Mouse (Mus musculus): Measurements from ENCODE around the gene Trpc7. TPM values are rescaled to one million over a fixed set of nuclear protein-coding genes. Genes with fewer than 3 reads are reported as not detected.

Trpc7 gene
- polyA plus RNA-seq, 1 experiment from 2014 or later: 0.21 TPM

DNA sequence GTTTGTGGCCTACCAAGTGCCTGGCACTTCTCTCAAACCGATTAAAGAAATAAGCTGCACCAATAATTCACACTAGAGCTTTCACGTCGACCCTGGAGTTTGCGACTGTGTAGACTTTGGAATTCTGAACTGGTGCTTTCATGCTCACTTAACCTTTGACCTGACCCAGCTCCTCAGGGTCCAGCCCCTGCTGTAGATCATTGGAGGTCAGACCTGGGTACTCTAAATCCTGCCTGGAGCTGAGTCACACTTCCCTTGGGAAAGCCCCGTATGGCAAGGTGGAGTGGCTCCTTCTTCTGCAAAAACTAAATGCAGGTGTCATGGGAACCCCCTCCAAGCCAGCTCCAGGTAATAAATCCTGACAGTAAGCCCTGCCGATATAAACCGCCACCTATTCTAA, 5.9 kb downstream of the Trpc7 start:
- Histone ChIP-seq H3K9ac (ENCODE audit: low read depth, low read length) (no peak overlapping the region), H3K9me3 (ENCODE audit: control insufficient read depth, low read length) (no peaks in the 10 kb centered on the region), H3K4me2 (ENCODE audit: low read depth, low read length) (no peak overlapping the region), H3K4me3 (ENCODE audit: low read length) (no peak overlapping the region), H3K36me3 (ENCODE audit: control insufficient read depth, insufficient read depth, low read length) (no peaks in the 10 kb centered on the region), H3K27ac (ENCODE audit: low read length) (no peak overlapping the region), H3K4me1 (ENCODE audit: control insufficient read depth, insufficient read depth, low read length) (no peaks in the 10 kb centered on the region), H3K27me3 (replicated peaks; ENCODE audit: control insufficient read depth, insufficient read depth, low read length) (no peaks in the 10 kb centered on the region)
- 42% methylated on average over 7 of the region's 7 CpGs for WGBS
- no peak for ATAC-seq

DNA sequence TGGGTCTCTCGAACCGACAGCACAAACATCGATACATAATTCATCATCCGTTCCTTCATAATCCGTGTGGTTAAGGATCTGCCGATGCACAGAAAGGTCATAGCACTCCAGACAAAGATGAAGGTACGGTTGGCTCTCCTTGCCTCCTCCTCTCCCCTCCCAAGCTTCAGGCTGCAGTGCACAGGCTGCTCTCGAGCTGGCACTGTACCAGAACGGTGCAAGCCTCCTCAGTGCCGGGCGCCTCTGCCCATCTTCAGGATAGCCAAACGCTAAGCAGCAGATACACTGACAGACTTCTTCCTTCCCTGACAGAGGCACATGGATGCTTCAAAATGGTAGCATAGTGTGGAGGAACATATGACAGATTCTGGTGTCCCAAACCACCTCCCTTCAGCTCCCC, 12.9 kb downstream of the Trpc7 start:
- no peaks in the 10 kb centered on the region for H3K27me3 ChIP-seq (replicated peaks; ENCODE audit: control insufficient read depth, insufficient read depth, low read length)
- H3K9ac ChIP-seq (ENCODE audit: low read depth, low read length): no peak overlapping the region
- no peak overlapping the region for H3K4me3 ChIP-seq (ENCODE audit: low read length)
- H3K27ac ChIP-seq (ENCODE audit: low read length): no peak overlapping the region
- no peaks in the 10 kb centered on the region for H3K9me3 ChIP-seq (ENCODE audit: control insufficient read depth, low read length)
- H3K4me2 ChIP-seq (ENCODE audit: low read depth, low read length): no peak overlapping the region
- no peak for ATAC-seq
- H3K4me1 ChIP-seq (ENCODE audit: control insufficient read depth, insufficient read depth, low read length): no peaks in the 10 kb centered on the region
- no peaks in the 10 kb centered on the region for H3K36me3 ChIP-seq (ENCODE audit: control insufficient read depth, insufficient read depth, low read length)
- 82% methylated on average over 12 of the region's 12 CpGs for WGBS

DNA sequence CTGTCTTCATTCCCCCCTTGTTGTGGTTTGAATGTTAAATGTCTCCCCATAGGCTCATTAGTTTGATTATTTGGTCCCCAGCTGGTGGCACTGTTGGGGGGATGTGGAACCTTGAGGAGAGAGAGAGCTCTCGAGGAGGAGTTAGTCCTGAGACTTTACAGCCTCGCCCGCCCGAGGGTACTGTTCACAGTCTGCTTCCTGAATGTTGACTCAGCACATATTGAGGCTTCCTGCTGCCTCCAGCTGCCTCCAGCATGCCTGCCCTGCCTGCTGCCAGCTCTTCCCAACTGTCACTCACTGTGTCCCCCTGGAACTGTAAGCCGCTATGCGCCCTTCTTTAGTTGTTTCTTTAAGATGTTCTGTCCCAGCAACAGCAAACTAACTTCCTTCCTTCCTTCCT, 31.2 kb downstream of the Trpc7 start:
- Histone ChIP-seq H3K9me3 (ENCODE audit: control insufficient read depth, low read length) (no peaks in the 10 kb centered on the region), H3K27me3 (replicated peaks; ENCODE audit: control insufficient read depth, insufficient read depth, low read length) (no peaks in the 10 kb centered on the region), H3K9ac (ENCODE audit: low read depth, low read length) (no peak overlapping the region), H3K36me3 (ENCODE audit: control insufficient read depth, insufficient read depth, low read length) (no peaks in the 10 kb centered on the region), H3K4me3 (ENCODE audit: low read length) (no peak overlapping the region), H3K4me2 (ENCODE audit: low read depth, low read length) (no peak overlapping the region), H3K4me1 (ENCODE audit: control insufficient read depth, insufficient read depth, low read length) (no peaks in the 10 kb centered on the region), H3K27ac (ENCODE audit: low read length) (no peak overlapping the region)
- 75% methylated on average over 6 of the region's 6 CpGs for WGBS
- no peak for ATAC-seq

DNA sequence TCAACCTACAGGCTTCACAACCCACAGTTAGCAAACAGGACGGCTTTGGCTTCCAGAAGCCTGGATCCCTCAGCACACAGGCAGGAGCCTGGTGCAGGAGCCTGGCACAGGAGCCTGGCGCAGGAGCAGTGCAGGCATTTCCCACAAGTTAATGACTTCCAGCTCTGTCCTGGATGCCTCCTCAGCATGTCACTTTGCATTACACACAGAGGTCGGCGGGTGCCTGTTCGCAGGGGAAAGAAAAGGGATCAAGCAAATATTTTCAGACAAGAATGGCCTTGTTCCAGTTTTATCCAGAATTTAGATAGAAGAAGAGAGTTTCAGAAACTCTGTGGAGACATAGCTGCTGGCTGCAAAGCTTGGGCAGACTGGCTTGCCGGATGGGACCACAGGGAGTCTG, 33.8 kb downstream of the Trpc7 start:
- H3K27ac ChIP-seq (ENCODE audit: low read length): no peak overlapping the region
- no peaks in the 10 kb centered on the region for H3K27me3 ChIP-seq (replicated peaks; ENCODE audit: control insufficient read depth, insufficient read depth, low read length)
- no peaks in the 10 kb centered on the region for H3K9me3 ChIP-seq (ENCODE audit: control insufficient read depth, low read length)
- no peak overlapping the region for H3K4me3 ChIP-seq (ENCODE audit: low read length)
- H3K9ac ChIP-seq (ENCODE audit: low read depth, low read length): no peak overlapping the region
- no peak for ATAC-seq
- 68% methylated on average over 6 of the region's 6 CpGs for WGBS
- no peaks in the 10 kb centered on the region for H3K4me1 ChIP-seq (ENCODE audit: control insufficient read depth, insufficient read depth, low read length)
- no peak overlapping the region for H3K4me2 ChIP-seq (ENCODE audit: low read depth, low read length)
- no peaks in the 10 kb centered on the region for H3K36me3 ChIP-seq (ENCODE audit: control insufficient read depth, insufficient read depth, low read length)

GRCm38 (mm10) chr13:56854506-56854905, 41.3 kb downstream of the Trpc7 start:
- no peak for ATAC-seq
- Histone ChIP-seq H3K27ac (ENCODE audit: low read length) (no peak overlapping the region), H3K9ac (ENCODE audit: low read depth, low read length) (no peak overlapping the region), H3K27me3 (replicated peaks; ENCODE audit: control insufficient read depth, insufficient read depth, low read length) (no peaks in the 10 kb centered on the region), H3K4me3 (ENCODE audit: low read length) (no peak overlapping the region), H3K36me3 (ENCODE audit: control insufficient read depth, insufficient read depth, low read length) (no peaks in the 10 kb centered on the region), H3K9me3 (ENCODE audit: control insufficient read depth, low read length) (no peaks in the 10 kb centered on the region), H3K4me1 (ENCODE audit: control insufficient read depth, insufficient read depth, low read length) (no peaks in the 10 kb centered on the region), H3K4me2 (ENCODE audit: low read depth, low read length) (no peak overlapping the region)
- WGBS: 63% methylated on average over 8 of the region's 8 CpGs

DNA sequence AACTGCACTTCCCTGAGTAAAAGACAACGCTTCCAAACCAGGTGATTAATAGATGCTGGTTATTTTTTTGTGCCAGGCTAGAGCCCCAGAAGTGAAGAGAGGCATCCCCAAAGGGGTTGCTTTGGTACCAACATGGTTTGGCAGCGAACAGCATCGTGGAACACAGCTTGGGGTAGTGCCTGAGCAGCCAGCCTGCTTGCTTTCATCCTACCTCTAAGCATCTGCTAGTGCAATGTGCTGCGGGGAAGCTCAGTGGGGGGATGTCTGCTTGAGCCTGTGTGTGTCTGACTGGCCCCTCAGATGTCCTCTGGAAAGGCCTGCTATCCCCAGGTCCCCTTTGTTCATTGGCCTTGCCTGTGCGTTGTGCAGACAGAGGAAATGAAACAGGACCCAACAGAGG, 42.4 kb downstream of the Trpc7 start:
- no peak overlapping the region for H3K4me3 ChIP-seq (ENCODE audit: low read length)
- H3K4me2 ChIP-seq (ENCODE audit: low read depth, low read length): no peak overlapping the region
- H3K9me3 ChIP-seq (ENCODE audit: control insufficient read depth, low read length): no peaks in the 10 kb centered on the region
- no peaks in the 10 kb centered on the region for H3K36me3 ChIP-seq (ENCODE audit: control insufficient read depth, insufficient read depth, low read length)
- H3K27me3 ChIP-seq (replicated peaks; ENCODE audit: control insufficient read depth, insufficient read depth, low read length): no peaks in the 10 kb centered on the region
- no peak overlapping the region for H3K27ac ChIP-seq (ENCODE audit: low read length)
- H3K4me1 ChIP-seq (ENCODE audit: control insufficient read depth, insufficient read depth, low read length): no peaks in the 10 kb centered on the region
- no peak for ATAC-seq
- WGBS: 67% methylated on average over 5 of the region's 5 CpGs
- no peak overlapping the region for H3K9ac ChIP-seq (ENCODE audit: low read depth, low read length)

DNA sequence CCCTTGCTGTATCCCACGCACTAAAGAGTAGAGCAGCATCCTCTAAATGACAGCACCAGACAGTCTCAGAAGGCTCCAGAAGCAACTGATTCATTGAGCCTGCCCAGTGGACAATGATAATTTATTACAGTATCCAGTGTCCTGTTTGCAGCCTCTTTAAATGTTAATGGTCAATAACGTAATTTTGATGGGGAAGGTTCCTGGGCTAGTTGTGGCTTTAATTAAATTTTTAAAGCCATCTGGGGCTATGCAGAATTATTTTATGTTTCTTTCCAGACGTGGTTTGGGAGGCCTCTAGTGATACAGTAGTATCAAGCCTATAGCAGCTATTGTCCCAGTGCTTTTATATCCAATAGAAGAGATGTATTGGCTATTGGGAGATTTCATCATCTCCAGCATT, 49.9 kb downstream of the Trpc7 start:
- no peak for ATAC-seq
- H3K4me3 ChIP-seq (ENCODE audit: low read length): no peak overlapping the region
- no peak overlapping the region for H3K27ac ChIP-seq (ENCODE audit: low read length)
- H3K9me3 ChIP-seq (ENCODE audit: control insufficient read depth, low read length): no peaks in the 10 kb centered on the region
- 78% methylated on average over 3 of the region's 3 CpGs for WGBS
- no peaks in the 10 kb centered on the region for H3K36me3 ChIP-seq (ENCODE audit: control insufficient read depth, insufficient read depth, low read length)
- no peak overlapping the region for H3K4me2 ChIP-seq (ENCODE audit: low read depth, low read length)
- H3K9ac ChIP-seq (ENCODE audit: low read depth, low read length): no peak overlapping the region
- no peaks in the 10 kb centered on the region for H3K4me1 ChIP-seq (ENCODE audit: control insufficient read depth, insufficient read depth, low read length)
- no peaks in the 10 kb centered on the region for H3K27me3 ChIP-seq (replicated peaks; ENCODE audit: control insufficient read depth, insufficient read depth, low read length)

DNA sequence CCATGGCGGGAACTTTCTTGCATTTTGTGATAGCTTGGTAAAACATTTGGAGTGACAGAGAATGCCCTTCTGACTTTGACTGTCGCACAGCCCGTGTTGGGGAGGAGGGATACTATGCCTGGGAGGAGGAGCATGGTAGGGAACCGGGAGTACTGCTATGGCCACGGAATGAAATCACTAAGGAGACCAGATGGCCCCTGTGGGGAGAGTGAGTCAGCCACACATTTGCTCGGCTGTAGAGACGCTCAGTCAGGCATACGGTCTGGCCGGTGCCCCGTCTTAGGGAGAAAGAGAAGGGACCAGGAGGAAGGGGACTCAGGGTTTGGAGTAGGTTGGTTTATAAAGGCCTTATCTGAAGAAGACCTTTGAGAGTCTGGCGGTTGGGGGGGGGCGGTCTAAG, 80.3 kb downstream of the Trpc7 start:
- no peak for ATAC-seq
- no peaks in the 10 kb centered on the region for H3K27me3 ChIP-seq (replicated peaks; ENCODE audit: control insufficient read depth, insufficient read depth, low read length)
- H3K36me3 ChIP-seq (ENCODE audit: control insufficient read depth, insufficient read depth, low read length): no peaks in the 10 kb centered on the region
- no peaks in the 10 kb centered on the region for H3K4me1 ChIP-seq (ENCODE audit: control insufficient read depth, insufficient read depth, low read length)
- no peak overlapping the region for H3K9ac ChIP-seq (ENCODE audit: low read depth, low read length)
- no peak overlapping the region for H3K4me3 ChIP-seq (ENCODE audit: low read length)
- WGBS: 86% methylated on average over 12 of the region's 12 CpGs
- no peaks in the 10 kb centered on the region for H3K9me3 ChIP-seq (ENCODE audit: control insufficient read depth, low read length)
- H3K27ac ChIP-seq (ENCODE audit: low read length): no peak overlapping the region
- H3K4me2 ChIP-seq (ENCODE audit: low read depth, low read length): no peak overlapping the region

- Histone ChIP-seq H3K27me3 (replicated peaks; ENCODE audit: control insufficient read depth, insufficient read depth, low read length) (no peaks in the 10 kb centered on the region), H3K9ac (ENCODE audit: low read depth, low read length) (peak overlapping the region; percentile 54), H3K4me1 (ENCODE audit: control insufficient read depth, insufficient read depth, low read length) (no peaks in the 10 kb centered on the region), H3K4me2 (ENCODE audit: low read depth, low read length) (peak overlapping the region; percentile 68), H3K36me3 (ENCODE audit: control insufficient read depth, insufficient read depth, low read length) (no peaks in the 10 kb centered on the region), H3K9me3 (ENCODE audit: control insufficient read depth, low read length) (no peaks in the 10 kb centered on the region), H3K4me3 (ENCODE audit: low read length) (peak overlapping the region; percentile 39), H3K27ac (ENCODE audit: low read length) (no peak overlapping the region)
- 12% methylated on average over 27 of the region's 27 CpGs for WGBS
- ATAC-seq: peak; percentile 79
These were observed 88.9 kb downstream of the Trpc7 start for GRCm38 (mm10) chr13:56806776-56807490.

DNA sequence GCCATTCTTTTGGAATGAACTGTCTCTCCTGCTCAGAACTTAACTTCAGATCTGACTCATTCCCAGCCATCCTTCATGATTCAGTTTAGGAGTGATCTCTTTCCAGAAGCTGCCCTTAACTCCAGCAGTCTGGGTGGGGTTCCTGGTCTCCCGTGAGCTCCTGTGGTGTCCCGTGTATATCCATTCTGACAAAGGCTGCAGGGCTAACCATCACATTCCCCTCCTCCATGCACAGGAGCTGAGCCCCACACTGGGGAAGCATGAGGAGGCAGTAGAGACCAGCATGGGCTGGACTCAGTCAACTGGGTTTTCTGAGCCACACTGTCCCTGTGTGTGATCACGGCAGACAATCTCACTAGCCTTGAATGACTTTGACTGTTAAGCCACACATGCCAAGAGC, 90.7 kb downstream of the Trpc7 start:
- Histone ChIP-seq H3K4me2 (ENCODE audit: low read depth, low read length) (no peak overlapping the region), H3K9me3 (ENCODE audit: control insufficient read depth, low read length) (no peaks in the 10 kb centered on the region), H3K27ac (ENCODE audit: low read length) (no peak overlapping the region), H3K9ac (ENCODE audit: low read depth, low read length) (no peak overlapping the region), H3K36me3 (ENCODE audit: control insufficient read depth, insufficient read depth, low read length) (no peaks in the 10 kb centered on the region), H3K4me1 (ENCODE audit: control insufficient read depth, insufficient read depth, low read length) (no peaks in the 10 kb centered on the region), H3K27me3 (replicated peaks; ENCODE audit: control insufficient read depth, insufficient read depth, low read length) (no peaks in the 10 kb centered on the region), H3K4me3 (ENCODE audit: low read length) (no peak overlapping the region)
- ATAC-seq: no peak
- 77% methylated on average over 3 of the region's 3 CpGs for WGBS

Data from intestine, embryonic 16.5 days (tissue).